Mouse (Mus musculus) hindbrain, embryonic 10.5 days (tissue): Measurements from ENCODE around the gene Sult1b1. TPM values are rescaled to one million over a fixed set of nuclear protein-coding genes. Genes with fewer than 3 reads are reported as not detected.
"Not testable (repeated sequence)": the region's sequence is repeated elsewhere in the genome, so short reads cannot be mapped to it uniquely, and the experiment has no call there.

Source experiments
- DNase-seq: peaks from one replicate; pipeline ENCODE4 v3.0.0-alpha.2; 2017; ENCODE audit warnings: low spot score
- H3K27ac ChIP-seq: fragments of 300-500 bp; sonication (generic); 2 replicates; pipeline ENCODE4 v1.5.1; 2016; ENCODE audit warnings: mild to moderate bottlenecking, moderate library complexity
- H3K27me3 ChIP-seq: fragments of 300-500 bp; sonication (generic); 2 replicates; pipeline ENCODE4 v1.6.1; 2016; ENCODE audit warnings: mild to moderate bottlenecking; ENCODE audit not compliant: poor library complexity, insufficient read depth, severe bottlenecking
- H3K36me3 ChIP-seq: fragments of 300-500 bp; sonication (generic); 2 replicates; pipeline ENCODE4 v1.6.1; 2016; ENCODE audit warnings: mild to moderate bottlenecking, moderate library complexity
- H3K4me1 ChIP-seq: fragments of 300-500 bp; sonication (generic); replicated peaks from 2 replicates; pipeline ENCODE4 v1.6.1; 2016; ENCODE audit warnings: mild to moderate bottlenecking
- H3K4me3 ChIP-seq: fragments of 300-500 bp; sonication (generic); 2 replicates; pipeline ENCODE4 v1.5.1; 2016; ENCODE audit warnings: mild to moderate bottlenecking, moderate library complexity
- H3K9me3 ChIP-seq: fragments of 300-500 bp; sonication (generic); 2 replicates; pipeline ENCODE4 v1.6.1; 2016; ENCODE audit warnings: mild to moderate bottlenecking, moderate library complexity
- whole genome bisulfite sequencing: fragments of 180-500 bp; shearing (Covaris S2); methylation state at CpG from one replicate; pipeline ENCODE4 v1.1.7; 2016; 5-methylcytosine and 5-hydroxymethylcytosine counted together
- polyA plus RNA-seq: library from polyadenylated mRNA; unstranded; fragments of >200 nt; fragmentation: Nextera tagmentation; extraction: Ambion mirVana; gene quantifications from 2 replicates; pipeline ENCODE4 v1.2.1, GENCODE M21; 2016

Gene Sult1b1
- polyA plus RNA-seq, result not detected in 2 replicates

DNA sequence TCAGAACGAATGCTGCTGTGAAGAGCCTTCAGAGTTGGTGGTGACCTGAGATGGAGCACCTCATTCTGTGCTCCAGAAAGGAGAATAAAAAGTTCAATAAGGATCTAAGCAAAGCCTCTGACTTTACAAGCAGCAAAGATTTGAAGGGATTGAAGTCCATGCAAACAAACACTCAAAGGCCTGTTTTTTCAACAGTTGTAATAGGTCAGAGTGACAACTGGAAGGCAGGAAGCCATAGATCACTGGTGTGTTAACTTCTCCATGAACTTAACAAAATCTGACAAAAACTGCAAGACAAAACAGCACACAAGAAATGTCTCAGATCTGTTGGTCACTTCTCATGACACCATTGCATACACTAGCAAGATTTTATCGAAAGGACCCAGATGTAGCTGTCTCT, at the start of gene Sult1b1:
Gene Sult1b1, minus strand, starts transcription at position 85 of the 400 bp plus-strand sequence.
- no peak for DNase-seq
- WGBS, result 92% methylated on average over 2 of the region's 2 CpGs
- H3K27ac ChIP-seq, result no peak within 1 kb of the TSS

DNA sequence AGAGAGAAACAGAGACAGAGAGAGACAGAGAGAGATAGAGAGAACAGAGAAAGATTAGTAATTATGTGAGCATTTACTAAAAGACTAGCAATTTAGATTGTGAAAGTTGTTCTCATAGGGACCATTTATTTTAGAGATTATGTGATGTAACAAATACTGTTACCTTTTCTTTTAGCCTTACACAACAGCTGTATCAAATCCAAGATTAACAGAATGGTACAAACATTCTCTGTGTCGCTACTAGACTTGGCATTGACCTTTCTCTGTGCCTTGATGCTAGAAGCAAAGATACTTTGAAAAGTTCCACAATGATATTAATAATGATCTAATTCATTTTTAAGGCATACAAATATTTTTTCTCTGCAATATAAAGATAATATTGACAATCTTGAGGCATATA, 42.4 kb upstream of the Sult1b1 start:
- 86% methylated on average over 1 of the region's 1 CpGs for WGBS
- no peak for DNase-seq
- H3K4me1 ChIP-seq, result no peaks in the 10 kb centered on the region
- H3K36me3 ChIP-seq, result no peaks in the 10 kb centered on the region
- H3K4me3 ChIP-seq, result no peak overlapping the region
- no peaks in the 10 kb centered on the region for H3K27me3 ChIP-seq
- no peak overlapping the region for H3K27ac ChIP-seq
- H3K9me3 ChIP-seq, result no peaks in the 10 kb centered on the region

More for the DNA sequence above, at the start of gene Sult1b1:
- no peaks in the 10 kb centered on the region for H3K27me3 ChIP-seq
- no peaks in the 10 kb centered on the region for H3K9me3 ChIP-seq
- H3K4me1 ChIP-seq, result no peaks in the 10 kb centered on the region
- no peak within 1 kb of the TSS for H3K4me3 ChIP-seq
- no peaks in the 10 kb centered on the region for H3K36me3 ChIP-seq

DNA sequence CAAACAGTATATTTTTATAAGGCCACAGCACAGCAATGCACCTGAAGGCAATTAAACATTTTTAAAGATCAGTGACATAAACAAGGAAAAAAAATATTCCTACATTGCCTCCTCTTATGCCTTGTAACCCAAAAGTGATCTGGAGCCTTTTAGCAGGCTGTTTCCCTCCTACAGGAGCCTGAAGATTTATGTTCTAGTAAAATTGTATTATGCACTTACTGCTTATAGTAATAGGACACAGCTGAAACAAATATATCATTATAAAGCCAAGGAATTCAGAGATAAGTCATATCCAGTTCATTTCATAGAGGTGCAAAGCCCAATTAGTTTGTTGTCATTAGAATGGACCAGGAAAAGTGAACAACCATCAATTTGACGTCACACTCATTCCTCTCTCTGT, 36.2 kb upstream of the Sult1b1 start:
- no peaks in the 10 kb centered on the region for H3K4me1 ChIP-seq
- no peak for DNase-seq
- H3K4me3 ChIP-seq, result no peak overlapping the region
- 76% methylated on average over 1 of the region's 1 CpGs for WGBS
- H3K9me3 ChIP-seq, result no peaks in the 10 kb centered on the region
- H3K36me3 ChIP-seq, result no peaks in the 10 kb centered on the region
- H3K27ac ChIP-seq, result no peak overlapping the region
- no peaks in the 10 kb centered on the region for H3K27me3 ChIP-seq

DNA sequence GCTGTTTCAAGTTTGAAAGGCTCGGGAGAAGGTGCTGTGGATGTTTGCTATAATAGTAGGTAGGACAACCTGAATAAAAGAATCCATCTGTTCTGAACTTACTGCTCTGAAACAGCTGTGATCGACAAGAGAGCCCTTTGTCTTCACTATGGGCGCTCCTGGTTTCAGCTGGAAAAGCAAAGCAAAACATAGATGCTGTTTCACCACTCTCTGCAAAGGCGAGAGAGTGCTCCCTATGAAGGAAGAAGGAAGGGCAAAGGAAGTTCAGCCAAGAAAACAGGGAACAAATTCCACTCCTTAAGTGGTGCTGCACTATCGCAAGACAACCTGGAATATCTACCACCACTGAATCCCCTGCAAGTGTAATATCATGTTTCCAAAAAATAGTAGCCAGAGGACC, 35.5 kb upstream of the Sult1b1 start:
- Histone ChIP-seq H3K27ac (no peak overlapping the region), H3K9me3 (no peaks in the 10 kb centered on the region), H3K4me1 (no peaks in the 10 kb centered on the region), H3K4me3 (no peak overlapping the region), H3K36me3 (no peaks in the 10 kb centered on the region), H3K27me3 (no peaks in the 10 kb centered on the region)
- 59% methylated on average over 5 of the region's 5 CpGs for WGBS
- no peak for DNase-seq

DNA sequence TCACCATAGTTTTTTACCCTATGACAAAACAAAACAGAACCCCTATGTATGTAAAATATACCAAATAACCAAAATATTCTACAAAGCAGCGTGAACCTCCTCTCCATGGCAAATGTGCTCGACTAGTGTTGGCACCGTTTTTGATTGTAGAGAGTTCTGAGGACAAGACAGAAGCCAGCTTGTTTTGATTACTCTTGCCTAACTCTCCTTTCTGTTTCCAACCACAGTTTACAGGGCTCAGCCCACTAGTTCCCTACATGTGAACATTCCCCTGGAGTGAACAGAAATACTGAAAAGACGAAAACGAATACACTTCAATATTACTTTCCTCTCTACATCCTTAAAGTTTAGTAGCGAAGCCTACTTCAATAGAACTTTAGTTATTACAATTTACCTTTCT, 34.8 kb upstream of the Sult1b1 start:
- Histone ChIP-seq H3K9me3 (no peaks in the 10 kb centered on the region), H3K27ac (no peak overlapping the region), H3K36me3 (no peaks in the 10 kb centered on the region), H3K27me3 (no peaks in the 10 kb centered on the region), H3K4me3 (no peak overlapping the region), H3K4me1 (no peaks in the 10 kb centered on the region)
- DNase-seq, result no peak
- WGBS, result 82% methylated on average over 6 of the region's 6 CpGs

DNA sequence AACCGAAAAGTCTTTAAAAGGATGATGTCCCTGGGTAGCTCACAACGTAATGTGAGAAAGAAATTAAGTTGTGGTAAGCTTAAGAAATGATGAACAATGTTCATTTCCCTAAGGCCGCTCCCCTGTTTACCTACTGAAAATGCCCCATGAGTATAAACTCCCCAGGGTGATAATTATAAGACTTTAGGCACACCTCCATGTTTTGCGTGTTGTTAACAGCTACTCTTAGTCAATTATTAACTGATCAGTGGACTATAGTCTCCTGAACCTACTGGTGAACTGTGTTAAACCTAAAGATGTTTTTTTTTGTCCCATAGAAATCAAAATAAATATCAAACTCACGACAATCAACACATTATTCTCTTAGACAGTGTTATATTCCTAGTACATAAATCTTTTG, 30.9 kb upstream of the Sult1b1 start, which contains the start of gene Sult1d1:
Gene Sult1d1, minus strand, starts transcription at position 183 of the 400 bp plus-strand sequence.
- Histone ChIP-seq H3K27ac (no peak within 1 kb of the TSS), H3K4me3 (no peak within 1 kb of the TSS), H3K4me1 (no peaks in the 10 kb centered on the region), H3K27me3 (no peaks in the 10 kb centered on the region), H3K36me3 (no peaks in the 10 kb centered on the region), H3K9me3 (no peaks in the 10 kb centered on the region)
- DNase-seq, result no peak
- 87% methylated on average over 5 of the region's 5 CpGs for WGBS

DNA sequence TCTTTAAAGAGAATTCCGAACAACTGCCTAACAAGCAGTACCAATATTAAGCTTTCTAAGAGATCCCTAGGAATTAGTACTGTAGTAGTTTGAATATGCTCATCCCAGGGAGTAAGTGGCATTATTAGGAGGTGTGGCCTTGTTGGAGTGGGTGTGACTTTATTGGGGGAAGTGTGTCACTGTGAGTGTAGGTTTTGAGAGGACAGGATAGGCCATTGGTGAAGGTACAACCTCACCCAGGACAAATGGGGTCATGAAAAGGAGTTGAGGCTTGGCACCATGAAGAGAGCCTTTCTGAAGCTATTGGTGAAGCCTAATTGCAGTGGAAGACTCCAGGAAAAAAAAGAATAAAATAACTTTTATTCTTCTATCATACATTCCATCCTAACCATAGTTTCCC, 29.3 kb upstream of the Sult1b1 start:
- H3K4me1 ChIP-seq, result no peaks in the 10 kb centered on the region
- WGBS, result 78% methylated on average over 1 of the region's 1 CpGs
- no peak overlapping the region for H3K4me3 ChIP-seq
- DNase-seq, result no peak
- no peaks in the 10 kb centered on the region for H3K36me3 ChIP-seq
- no peaks in the 10 kb centered on the region for H3K9me3 ChIP-seq
- no peak overlapping the region for H3K27ac ChIP-seq
- H3K27me3 ChIP-seq, result no peaks in the 10 kb centered on the region

DNA sequence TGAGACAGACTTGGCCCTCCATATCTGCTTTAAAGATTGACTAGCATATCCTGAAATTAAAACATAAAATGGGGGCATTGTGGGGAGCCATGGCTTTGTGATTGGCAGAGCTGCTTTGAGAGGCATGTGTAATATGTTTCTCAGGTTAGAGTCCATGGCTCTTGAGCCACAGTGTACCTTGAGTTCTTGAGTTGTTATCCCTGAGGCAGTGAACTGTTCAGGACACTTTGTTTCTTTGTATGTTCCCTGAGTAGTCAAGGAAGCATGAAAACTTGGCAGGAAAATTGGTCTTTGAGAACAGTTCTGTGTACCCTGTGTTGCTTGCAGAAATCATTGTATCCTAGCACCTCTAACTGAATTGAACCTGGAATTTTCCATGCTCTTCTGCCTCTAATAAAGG, 25.0 kb upstream of the Sult1b1 start:
- H3K27me3 ChIP-seq, result no peaks in the 10 kb centered on the region
- no peak overlapping the region for H3K27ac ChIP-seq
- H3K4me1 ChIP-seq, result no peaks in the 10 kb centered on the region
- no peaks in the 10 kb centered on the region for H3K9me3 ChIP-seq
- H3K36me3 ChIP-seq, result no peaks in the 10 kb centered on the region
- DNase-seq, result no peak
- H3K4me3 ChIP-seq, result no peak overlapping the region

DNA sequence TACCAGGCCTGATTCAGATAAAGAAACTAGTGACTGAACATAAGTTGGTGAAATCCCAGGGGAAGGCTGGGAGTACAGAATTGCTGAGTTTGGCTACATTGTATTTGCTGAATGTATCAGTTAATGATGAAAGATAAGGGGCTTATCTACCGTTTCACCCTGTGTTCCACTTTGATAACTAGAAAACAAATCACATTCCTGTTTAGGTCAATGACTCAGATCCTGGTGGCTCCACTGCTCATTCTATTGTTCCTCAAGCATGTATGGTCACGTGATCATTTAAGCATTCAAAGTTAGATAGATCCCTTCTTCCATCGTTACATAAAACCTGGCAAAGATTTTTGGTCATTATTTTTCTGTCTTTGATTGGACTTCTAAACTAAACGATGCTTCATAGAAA, 24.5 kb upstream of the Sult1b1 start:
- Histone ChIP-seq H3K4me1 (no peaks in the 10 kb centered on the region), H3K9me3 (no peaks in the 10 kb centered on the region), H3K27me3 (no peaks in the 10 kb centered on the region), H3K36me3 (no peaks in the 10 kb centered on the region), H3K27ac (no peak overlapping the region), H3K4me3 (no peak overlapping the region)
- no peak for DNase-seq
- WGBS, result 85% methylated on average over 4 of the region's 4 CpGs

DNA sequence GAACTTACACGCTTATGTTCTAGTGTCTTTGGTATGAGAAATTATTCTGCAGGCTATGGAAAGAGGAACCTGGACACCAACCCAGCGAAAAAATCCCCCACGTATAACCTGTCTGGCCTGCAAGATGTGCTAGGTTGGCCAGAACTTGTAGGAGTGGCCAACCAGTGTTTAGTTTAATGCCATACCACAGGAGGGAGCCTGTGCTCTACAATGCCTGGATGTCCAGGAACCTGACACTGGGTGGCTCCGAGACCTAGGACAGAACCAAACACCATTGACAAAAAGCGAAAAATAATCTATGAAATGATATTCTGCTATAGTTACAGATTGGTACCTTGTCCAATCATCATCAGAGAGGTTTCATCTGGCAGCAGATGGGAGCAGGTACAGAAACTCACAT, 22.1 kb upstream of the Sult1b1 start:
- WGBS, result 80% methylated on average over 5 of the region's 5 CpGs
- Histone ChIP-seq H3K27me3 (no peaks in the 10 kb centered on the region), H3K36me3 (no peaks in the 10 kb centered on the region), H3K27ac (no peak overlapping the region), H3K4me1 (no peaks in the 10 kb centered on the region), H3K9me3 (no peaks in the 10 kb centered on the region), H3K4me3 (no peak overlapping the region)
- DNase-seq, result no peak

DNA sequence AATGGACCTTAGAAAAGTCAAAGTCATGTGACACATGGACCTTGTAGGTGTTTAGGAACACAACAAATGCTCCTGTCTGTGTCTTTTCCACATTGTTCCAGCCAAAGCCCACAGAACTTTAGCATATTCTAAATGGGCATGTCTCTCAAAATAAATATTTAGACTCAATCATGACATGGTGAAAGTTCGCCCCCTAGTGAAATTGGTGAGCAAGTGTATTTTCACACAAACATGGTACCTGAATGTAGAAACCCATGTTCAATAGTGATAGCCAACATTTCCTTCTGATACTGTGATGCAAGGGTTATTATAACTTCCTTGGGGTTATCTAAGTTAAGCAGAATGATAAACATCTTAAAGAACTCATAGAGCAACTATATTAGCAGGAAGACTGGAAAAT, 12.9 kb upstream of the Sult1b1 start:
- DNase-seq, result no peak
- 27% methylated on average over 1 of the region's 1 CpGs for WGBS
- no peaks in the 10 kb centered on the region for H3K9me3 ChIP-seq

DNA sequence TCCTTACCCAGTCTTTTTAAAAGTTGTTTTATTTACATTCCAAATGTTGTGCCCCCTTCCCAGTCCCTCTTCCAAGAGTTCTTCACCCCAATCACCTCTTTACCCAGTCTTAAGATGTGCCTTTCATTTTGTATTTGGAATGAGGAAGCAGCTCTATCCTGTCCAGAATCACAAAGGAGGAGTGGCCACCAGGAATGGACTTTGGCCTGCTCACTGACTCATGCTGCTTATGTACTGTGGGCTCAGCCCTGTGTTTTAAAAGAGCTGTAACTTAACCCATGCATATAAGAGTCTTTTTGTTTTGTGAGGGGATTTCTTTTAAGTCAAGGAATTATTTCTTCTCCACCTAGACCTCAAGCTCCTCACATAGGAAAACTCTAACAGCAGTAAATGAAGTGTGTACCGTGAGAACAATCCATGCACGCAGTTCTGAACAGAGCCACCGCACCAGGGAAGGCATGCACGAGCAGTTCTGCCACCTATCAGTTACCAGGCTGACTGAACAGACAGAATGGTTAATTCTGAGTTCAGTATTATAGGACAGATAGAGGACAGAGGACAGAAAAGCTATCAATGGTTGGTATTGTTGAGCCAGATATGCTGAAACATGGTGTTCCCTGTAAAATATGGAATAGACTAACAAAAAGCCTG, 1.9 kb downstream of the Sult1b1 start:
- Histone ChIP-seq H3K27me3 (no peaks in the 10 kb centered on the region), H3K4me1 (no peaks in the 10 kb centered on the region), H3K4me3 (no peak overlapping the region), H3K36me3 (no peaks in the 10 kb centered on the region), H3K9me3 (no peaks in the 10 kb centered on the region), H3K27ac (no peak overlapping the region)
- DNase-seq, result no peak
- WGBS, result 63% methylated on average over 4 of the region's 4 CpGs

More for the DNA sequence above, 12.9 kb upstream of the Sult1b1 start:
- no peaks in the 10 kb centered on the region for H3K27me3 ChIP-seq
- no peak overlapping the region for H3K27ac ChIP-seq
- H3K36me3 ChIP-seq, result no peaks in the 10 kb centered on the region
- no peak overlapping the region for H3K4me3 ChIP-seq
- H3K4me1 ChIP-seq, result no peaks in the 10 kb centered on the region

DNA sequence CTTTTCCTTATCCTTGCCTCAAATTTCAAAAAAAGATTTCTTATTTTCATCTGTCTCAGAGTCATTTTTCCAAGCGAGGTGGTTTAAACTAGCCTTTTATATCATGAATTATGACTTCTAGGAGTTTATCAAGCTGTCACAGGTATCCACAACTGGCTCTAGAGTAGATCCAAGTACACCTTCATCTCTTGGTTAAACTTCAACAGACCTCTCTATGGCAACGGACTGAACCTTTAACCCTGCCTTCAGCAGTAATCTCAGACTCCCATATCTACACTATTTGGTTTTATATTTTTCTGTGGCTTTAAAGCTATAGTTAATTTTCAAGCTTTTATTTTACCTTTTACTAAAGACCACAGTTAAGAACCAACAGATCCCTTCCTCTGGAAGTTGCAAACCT, 5.7 kb downstream of the Sult1b1 start:
- DNase-seq, result no peak
- Histone ChIP-seq H3K27me3 (no peaks in the 10 kb centered on the region), H3K36me3 (no peaks in the 10 kb centered on the region), H3K27ac (no peak overlapping the region), H3K4me3 (no peak overlapping the region), H3K9me3 (no peaks in the 10 kb centered on the region), H3K4me1 (no peaks in the 10 kb centered on the region)
- WGBS, result 75% methylated on average over 2 of the region's 2 CpGs

DNA sequence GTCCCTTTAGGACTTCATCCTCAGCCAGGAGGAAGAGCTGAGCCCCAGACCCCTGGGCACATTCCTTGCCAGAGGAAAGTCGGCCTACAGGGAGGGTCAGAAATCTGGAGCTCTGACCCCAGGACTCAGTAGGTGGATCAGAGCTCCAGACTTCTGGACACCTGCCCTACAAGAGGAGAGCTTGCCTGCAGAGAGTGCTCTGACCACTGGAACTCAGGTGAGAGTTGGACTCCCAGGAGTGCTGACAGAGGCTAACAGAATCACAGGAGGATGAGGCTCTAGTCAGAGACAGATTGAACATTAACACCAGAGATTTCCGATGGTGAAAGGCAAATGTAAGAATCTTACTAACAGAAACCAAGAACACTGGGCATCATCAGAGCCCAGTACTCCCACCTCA, 14.4 kb downstream of the Sult1b1 start:
- H3K4me1 ChIP-seq, H3K27ac ChIP-seq, H3K9me3 ChIP-seq, H3K36me3 ChIP-seq, DNase-seq, H3K4me3 ChIP-seq, H3K27me3 ChIP-seq: not testable (repeated sequence)
- 86% methylated on average over 2 of the region's 2 CpGs for WGBS
